Mouse (Mus musculus) CD8-positive naive resting alpha-beta T cell, adult 57 days (primary cell): Measurements from ENCODE around the gene Asphd2. TPM values are rescaled to one million over a fixed set of nuclear protein-coding genes. Genes with fewer than 3 reads are reported as not detected.

Source experiments
- total RNA-seq: library from RNA; stranded (reverse); gene quantifications from one replicate; pipeline ENCODE4 v1.2.4, GENCODE M21; 2023

The Asphd2 gene
- total RNA-seq, result not detected

DNA sequence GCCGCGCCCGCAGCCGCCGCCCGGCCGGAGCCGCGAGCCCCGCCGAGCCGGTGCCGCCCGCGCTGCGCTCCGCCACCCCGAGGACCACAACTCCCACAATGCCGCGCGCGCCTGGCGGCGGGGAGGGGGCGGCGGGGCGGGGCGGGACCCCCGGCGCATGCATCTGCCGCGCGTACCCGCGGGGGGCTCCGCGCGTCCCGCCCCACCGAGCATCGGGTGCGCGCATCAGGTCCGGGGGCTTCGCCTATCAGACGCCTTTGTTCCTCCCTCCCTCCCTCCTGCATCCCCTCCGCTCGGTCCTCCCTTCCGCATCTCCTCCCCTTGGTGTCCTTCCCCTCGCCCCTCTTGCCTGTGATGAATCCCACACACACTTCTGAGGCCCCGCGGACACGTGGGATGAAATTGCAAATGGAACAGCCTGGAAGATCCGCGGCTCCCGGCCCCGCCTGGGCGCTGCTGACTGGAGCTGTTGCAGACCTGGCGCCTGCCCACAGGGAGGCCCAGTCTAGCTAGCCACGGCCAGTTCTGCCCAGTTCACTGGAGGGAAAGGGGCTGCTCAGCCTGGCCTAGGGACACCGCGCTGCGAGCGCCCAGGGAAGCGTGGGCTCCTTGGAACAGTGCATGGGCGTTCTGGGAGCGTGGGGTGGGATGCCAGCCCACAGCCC lies at the start of gene Asphd2:
TSS of gene Asphd2 (minus strand) at position 88 of the 665 bp plus-strand sequence.

DNA sequence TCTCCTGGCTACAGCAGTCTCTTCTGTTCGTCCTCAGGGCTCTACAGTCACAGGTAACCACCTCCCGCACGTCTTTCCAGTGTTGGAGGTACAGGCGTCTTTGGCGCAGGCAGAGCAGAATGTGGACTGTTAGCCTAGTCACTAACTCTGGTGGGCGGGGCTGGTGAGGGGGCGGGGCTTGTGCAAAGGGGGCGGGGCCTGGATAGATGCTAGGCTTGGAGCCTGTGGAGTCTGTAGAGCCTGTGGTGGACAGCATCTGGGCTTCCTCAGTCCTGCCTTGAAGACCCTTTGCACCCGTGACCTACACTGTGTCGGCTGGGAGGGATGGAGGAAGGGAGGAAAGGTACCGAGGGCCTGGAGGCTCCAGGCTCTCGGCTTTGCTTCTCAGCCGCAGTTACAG lies 38.8 kb downstream of the Asphd2 start, which contains the start of gene Gm6583:
TSS of gene Gm6583 (minus strand) at position 124 of the 400 bp plus-strand sequence.

DNA sequence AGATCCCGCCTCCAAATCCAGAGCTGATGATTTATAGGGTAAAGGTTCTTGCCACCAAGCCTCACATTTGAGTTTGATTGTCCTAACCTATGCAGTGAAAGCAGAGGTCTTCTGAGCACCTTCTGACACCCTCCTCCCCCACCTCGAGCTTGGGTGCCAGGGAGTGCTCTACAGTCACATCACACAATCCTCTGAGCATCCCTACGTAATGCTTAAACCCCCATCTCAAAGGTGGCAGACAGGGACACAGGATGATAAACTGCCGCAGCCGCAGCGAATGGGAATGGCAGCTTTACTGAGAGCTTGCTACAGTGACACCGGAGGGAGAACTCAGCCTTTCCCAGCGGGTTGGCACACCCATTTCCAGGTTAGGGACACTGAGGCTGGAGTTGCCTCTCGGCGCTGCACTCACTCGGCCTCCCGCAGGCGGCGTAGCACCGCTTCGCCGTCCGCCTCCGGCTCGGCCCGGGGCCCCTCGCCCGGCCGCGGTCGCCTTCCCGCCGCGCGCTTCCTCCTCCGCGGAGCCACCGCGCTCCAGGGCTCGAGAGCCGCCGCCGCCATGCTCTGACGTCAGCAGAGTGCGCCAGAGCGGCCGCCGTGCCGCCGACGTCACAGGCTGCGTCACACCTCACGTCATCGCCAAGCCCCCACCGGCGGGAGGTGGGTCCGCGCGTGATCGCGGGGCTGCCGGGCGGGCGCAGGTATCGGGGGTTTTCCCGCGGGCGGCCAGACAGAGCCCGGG lies 52.0 kb downstream of the Asphd2 start, which contains the start of the genes Srrd and Hps4:
TSS of gene Srrd (minus strand) at position 578 of the 742 bp plus-strand sequence.
TSS of gene Hps4 (plus strand) at position 621 of the 742 bp plus-strand sequence.

Other genes starting within 250 kb of the Asphd2 start
- not detected for gene Cryba4, start 142.3 kb downstream of the Asphd2 start, total RNA-seq
- gene Crybb1, start 139.1 kb downstream of the Asphd2 start, total RNA-seq, result not detected
- 178 TPM for gene Tpst2, start 118.2 kb downstream of the Asphd2 start, total RNA-seq
- 69.3 TPM for gene Tfip11, start 68.5 kb downstream of the Asphd2 start, total RNA-seq
- 25.3 TPM for gene Srrd, start 51.8 kb downstream of the Asphd2 start, total RNA-seq
- 20.0 TPM for gene Hps4, start 51.8 kb downstream of the Asphd2 start, total RNA-seq
- not detected for gene Gm6583, start 38.8 kb downstream of the Asphd2 start, total RNA-seq
- gene Gm6588, start 54.6 kb upstream of the Asphd2 start, total RNA-seq, result not detected
- gene Sez6l, start 182.3 kb upstream of the Asphd2 start, total RNA-seq, result not detected